20 mouse cellular contexts compared by ENCODE assay signal in genomic region chr5:23388091-23388490, GRCm38 (mm10). TPM values are rescaled to one million over a fixed set of nuclear protein-coding genes. Genes with fewer than 3 reads are reported as not detected.
DNase-seq lines count a peak whose midpoint lies in the region; ATAC-seq and TF ChIP-seq lines count a peak whose summit lies in the region.
"Had no signal": no experiment of that assay in that cellular context is flagged by ENCODE, and none has a peak within 500 bp of the region (broad histone marks: within the 10 kb centered on the region; RNA-seq: fewer than 3 reads in every experiment).

No protein-coding gene starts in this region.

- no peak for TF ChIP-seq RAD21 in CH12.LX (IDR thresholded peaks at IDR 0.05; ENCODE audit: low read depth, low read length)

- peaks cover 2% of the 10 kb centered on the region; the same call in 1 of the 2 replicates for H3K36me3 ChIP-seq in heart, adult 2 months (ENCODE audit: control insufficient read depth, insufficient read depth, low read length)
- H3K36me3 ChIP-seq in heart, embryonic 12.5 days: no peaks in the 10 kb centered on the region
- H3K36me3 ChIP-seq in CH12.LX (replicated peaks in 1 of 2; ENCODE audit: control insufficient read depth in 1 of 2, insufficient read depth in 1 of 2, low read length in 1 of 2): no peaks in the 10 kb centered on the region
- no peaks in the 10 kb centered on the region for H3K36me3 ChIP-seq in thymus, adult 2 months (ENCODE audit: control insufficient read depth, insufficient read depth, low read length)
- H3K36me3 ChIP-seq: forebrain, embryonic 15.5 days; hindbrain, embryonic 10.5 days; hindbrain, embryonic 15.5 days had no signal

- H3K79me2 ChIP-seq in heart, adult 2 months (replicated peaks; ENCODE audit: control insufficient read depth, insufficient read depth, low read length): no peaks in the 10 kb centered on the region
- no peaks in the 10 kb centered on the region for H3K79me2 ChIP-seq in CH12.LX (replicated peaks; ENCODE audit: control insufficient read depth, extremely low read depth, insufficient read depth, poor library complexity, severe bottlenecking)

- ATAC-seq in heart, embryonic 12.5 days (ENCODE audit: insufficient number of reproducible peaks, low FRiP score): no peak
- no peak for ATAC-seq in erythroblast, adult 5-6 weeks (replicated peaks; ENCODE audit: low FRiP score, poor library complexity, severe bottlenecking)
- ATAC-seq: activated CD4-positive, CD25-positive, alpha-beta regulatory T cell, adult 4 months; forebrain, embryonic 15.5 days; intestine, embryonic 16.5 days; Patski had no signal

- TF ChIP-seq CTCF in heart, adult 2 months (IDR thresholded peaks at IDR 0.05): no peak
- TF ChIP-seq CTCF in CH12.LX (conservative IDR thresholded peaks at IDR 0.05 in 1 of 2, IDR thresholded peaks at IDR 0.05 in 1 of 2; ENCODE audit: low read depth in 2 of 2, low read length in 2 of 2): no peak
- no peak for TF ChIP-seq CTCF in embryonic fibroblast, embryonic 13.5 days (IDR thresholded peaks at IDR 0.05; ENCODE audit: borderline replicate concordance, insufficient read depth, low read length)
- TF ChIP-seq CTCF in thymus, adult 2 months (IDR thresholded peaks at IDR 0.05; ENCODE audit: borderline replicate concordance, control insufficient read depth, extremely low read depth, insufficient read depth, low read length, poor library complexity): no peak

- 34% methylated on average over 3 of the region's 3 CpGs for WGBS in heart, adult 2 months
- 32% methylated on average over 3 of the region's 3 CpGs for WGBS in heart, embryonic 12.5 days
- WGBS in thymus, adult 2 months: 67% methylated on average over 3 of the region's 3 CpGs

- TF ChIP-seq EP300 in heart, adult 2 months (IDR thresholded peaks at IDR 0.05; ENCODE audit: insufficient read depth, low read depth, low read length): no peak
- no peak for TF ChIP-seq EP300 in CH12.LX (IDR thresholded peaks at IDR 0.05; ENCODE audit: low read length)

- no peak overlapping the region for H3K4me3 ChIP-seq in heart, adult 2 months
- no peak overlapping the region for H3K4me3 ChIP-seq in heart, embryonic 12.5 days
- H3K4me3 ChIP-seq in CH12.LX (replicated peaks in 1 of 3; ENCODE audit: low read depth in 2 of 3, low read length in 2 of 3, poor library complexity in 1 of 3): no peak overlapping the region
- no peak overlapping the region for H3K4me3 ChIP-seq in embryonic fibroblast, embryonic 13.5 days (ENCODE audit: insufficient read depth, low read length)
- no peak overlapping the region for H3K4me3 ChIP-seq in thymus, adult 2 months (ENCODE audit: control insufficient read depth, insufficient read depth, low read length)
- H3K4me3 ChIP-seq: forebrain, embryonic 15.5 days; hindbrain, embryonic 10.5 days; hindbrain, embryonic 15.5 days had no signal

- dilution Hi-C loops in CH12.LX (cut with MboI; ENCODE audit: extremely low pct_ligation_motif_present, extremely low pct_unique_long_range_greater_than_20kb, low sequenced_read_pairs): no loop called here

- no peaks in the 10 kb centered on the region for H3K27me3 ChIP-seq in heart, adult 2 months (ENCODE audit: control insufficient read depth, insufficient read depth, low read length)
- H3K27me3 ChIP-seq in heart, embryonic 12.5 days (replicated peaks): no peaks in the 10 kb centered on the region
- H3K27me3 ChIP-seq in CH12.LX (replicated peaks): no peaks in the 10 kb centered on the region
- H3K27me3 ChIP-seq in thymus, adult 2 months (ENCODE audit: control insufficient read depth, insufficient read depth, low read length): no peaks in the 10 kb centered on the region
- H3K27me3 ChIP-seq: forebrain, embryonic 15.5 days; hindbrain, embryonic 15.5 days; Patski had no signal

- peaks cover 5% of the 10 kb centered on the region for H3K4me1 ChIP-seq in heart, adult 2 months (ENCODE audit: control insufficient read depth, insufficient read depth, low read length)
- H3K4me1 ChIP-seq in heart, embryonic 12.5 days (replicated peaks): peaks cover 20% of the 10 kb centered on the region
- H3K4me1 ChIP-seq in CH12.LX (ENCODE audit: control insufficient read depth in 1 of 2, insufficient read depth in 2 of 2): peaks cover 35 to 63% of the 10 kb centered on the region in 2 experiments
- H3K4me1 ChIP-seq in embryonic fibroblast, embryonic 13.5 days (ENCODE audit: control insufficient read depth, insufficient read depth, low read length): peaks cover 11% of the 10 kb centered on the region; the same call in 1 of the 2 replicates
- H3K4me1 ChIP-seq in thymus, adult 2 months (replicated peaks; ENCODE audit: control insufficient read depth, insufficient read depth, low read length): peaks cover 10% of the 10 kb centered on the region

- intact Hi-C loops in heart, adult 2 months (cut with DNase I): loop anchor here (5.0 to 10.0 kb wide), 3 partner anchors 136 to 367 kb away; no protein-coding TSS in a partner anchor

- no peak for DNase-seq in heart, adult 2 months
- DNase-seq in 3T3-L1 (ENCODE audit: low read depth, low spot score) (peak; percentile 59), CH12.LX (ENCODE audit: extremely low read depth) (no peak)
- DNase-seq in thymus, adult 2 months: no peak
- DNase-seq: adrenal gland, postnatal 14 days; cerebellum, adult 2 months; cerebellum, postnatal 10 days; embryo, embryonic 11 days; gastrocnemius, postnatal 25 days; kidney, adult 2 months had no signal

- H3K9ac ChIP-seq in heart, adult 2 months (ENCODE audit: low read depth, low read length): no peak overlapping the region
- H3K9ac ChIP-seq in heart, embryonic 12.5 days: no peak overlapping the region
- H3K9ac ChIP-seq in CH12.LX (ENCODE audit: insufficient read depth, low read depth): peak overlapping the region; percentile 85; the same call in 1 of the 2 replicates
- H3K9ac ChIP-seq: forebrain, embryonic 15.5 days; hindbrain, embryonic 15.5 days had no signal

- in situ Hi-C loops in CH12.LX (cut with MboI; ENCODE audit: low pct_ligation_motif_present, low pct_unique_long_range_greater_than_20kb, low sequenced_read_pairs): loop anchor here (25.0 kb wide), 1 partner anchor 374 kb away; no protein-coding TSS in a partner anchor

- TF ChIP-seq POLR2A in heart, adult 2 months (IDR thresholded peaks at IDR 0.05; ENCODE audit: insufficient read depth, low read depth, low read length): no peak
- TF ChIP-seq POLR2A in CH12.LX (IDR thresholded peaks at IDR 0.05; ENCODE audit: low read depth, low read length): no peak
- TF ChIP-seq POLR2A in embryonic fibroblast, embryonic 13.5 days (IDR thresholded peaks at IDR 0.05; ENCODE audit: low read depth, low read length): no peak
- no peak for TF ChIP-seq POLR2A in thymus, adult 2 months (IDR thresholded peaks at IDR 0.05; ENCODE audit: control insufficient read depth, extremely low read depth, insufficient read depth, low read length, poor library complexity)

- H3K9me3 ChIP-seq in heart, embryonic 12.5 days (replicated peaks): no peaks in the 10 kb centered on the region
- peaks cover 3% of the 10 kb centered on the region for H3K9me3 ChIP-seq in CH12.LX (replicated peaks; ENCODE audit: low read length)
- H3K9me3 ChIP-seq: forebrain, embryonic 15.5 days; hindbrain, embryonic 10.5 days; hindbrain, embryonic 15.5 days had no signal

- peak overlapping the region; percentile 90 for H3K27ac ChIP-seq in heart, adult 2 months
- H3K27ac ChIP-seq in heart, embryonic 12.5 days (ENCODE audit: poor library complexity, severe bottlenecking): no peak overlapping the region
- peak overlapping the region; percentile 98 for H3K27ac ChIP-seq in CH12.LX (ENCODE audit: insufficient read depth, low read depth)
- peak overlapping the region; percentile 64 for H3K27ac ChIP-seq in embryonic fibroblast, embryonic 13.5 days (ENCODE audit: insufficient read depth, low read length)
- H3K27ac ChIP-seq in thymus, adult 2 months (ENCODE audit: control insufficient read depth, insufficient read depth, low read length): no peak overlapping the region
- H3K27ac ChIP-seq: forebrain, embryonic 15.5 days; hindbrain, embryonic 15.5 days had no signal

- no peak overlapping the region for H3K4me2 ChIP-seq in heart, embryonic 12.5 days
- H3K4me2 ChIP-seq in CH12.LX (ENCODE audit: insufficient read depth, low read depth, poor library complexity, severe bottlenecking): no peak overlapping the region
- H3K4me2 ChIP-seq: forebrain, embryonic 15.5 days; heart, embryonic 11.5 days had no signal

TF ChIP-seq in CH12.LX, 34 proteins besides CTCF, POLR2A, EP300 and RAD21:
- TF ChIP-seq SIN3A (IDR thresholded peaks at IDR 0.05; ENCODE audit: low read length) (no peak), POLR2AphosphoS2 (IDR thresholded peaks at IDR 0.05; ENCODE audit: low read depth, low read length) (no peak), TCF12 (IDR thresholded peaks at IDR 0.05; ENCODE audit: low read depth, low read length) (no peak), IRF4 (IDR thresholded peaks at IDR 0.05; ENCODE audit: low read depth, low read length) (no peak), BHLHE40 (IDR thresholded peaks at IDR 0.05; ENCODE audit: low read depth, low read length) (no peak), TBP (conservative IDR thresholded peaks at IDR 0.05; ENCODE audit: low read depth, low read length) (no peak), MAX (IDR thresholded peaks at IDR 0.05; ENCODE audit: low read length) (no peak)

RNA-seq across cellular contexts. Expression of gene Kmt2e, which starts 46.1 kb away (rescaled TPM):
- 10 to 100 TPM; 38.1 to 48.5 TPM for total RNA-seq in heart, adult 2 months (2021)
- polyA plus RNA-seq in heart, adult 2 months (2012; rRNA removed): 14.4 and 18.1 TPM in 2 replicates
- 69.2 and 73.6 TPM in 2 replicates for polyA plus RNA-seq in heart, embryonic 12.5 days (2016; fragmentation: Nextera tagmentation; extraction: Ambion mirVana)
- total RNA-seq in CH12.LX (2012; rRNA removed) (21.2 and 21.3 TPM in 2 replicates), CH12.LX (2014; rRNA removed) (7.2 and 10.2 TPM in 2 replicates)
- polyA plus RNA-seq in CH12.LX (2012; ENCODE audit: insufficient read length, low read depth): 24.6 and 29.7 TPM in 2 replicates
- polyA plus RNA-seq in embryonic fibroblast, embryonic 13.5 days (2011; ENCODE audit: insufficient read length, low read depth, missing spikeins): 52.4 and 71.8 TPM in 2 replicates
- 54.5 and 85.1 TPM in 2 replicates for total RNA-seq in erythroblast, adult 5-6 weeks (2015; ENCODE audit: low replicate concordance)
- 70.8 and 88.7 TPM in 2 replicates for total RNA-seq in erythroblast, adult 5-6 weeks (2017; ENCODE audit: low replicate concordance)
- 37.0 and 40.7 TPM in 2 replicates for polyA plus RNA-seq in thymus, adult 2 months (2012; rRNA removed)

Comparison
In these comparisons a context has a peak if more than half of its experiments do, and no peak if none do; other contexts are left out.
1. H3K27ac ChIP-seq: peak in heart, adult 2 months (single experiment), CH12.LX (single experiment) and embryonic fibroblast, embryonic 13.5 days (single experiment); none in heart, embryonic 12.5 days (single experiment) and thymus, adult 2 months (single experiment).